Mouse (Mus musculus) natural killer cell, adult 2 months (primary cell): ENCODE data around the gene Rexo2.
"Not testable (repeated sequence)": the region's sequence is repeated elsewhere in the genome, so short reads cannot be mapped to it uniquely, and the experiment has no call there.

ENCODE experiments used
- DNase-seq, 2 experiments: peaks; one replicate each; pipeline ENCODE4 v3.0.0; 2022; ENCODE audit warnings: low spot score in 2 of 2

Rexo2 gene

GRCm38 (mm10) chr9:48480411-48481213 is at the start of gene Rexo2:
TSS of gene Rexo2 (minus strand) at chr9:48480623.
- DNase-seq, result peak; percentile 93 to 95

DNA sequence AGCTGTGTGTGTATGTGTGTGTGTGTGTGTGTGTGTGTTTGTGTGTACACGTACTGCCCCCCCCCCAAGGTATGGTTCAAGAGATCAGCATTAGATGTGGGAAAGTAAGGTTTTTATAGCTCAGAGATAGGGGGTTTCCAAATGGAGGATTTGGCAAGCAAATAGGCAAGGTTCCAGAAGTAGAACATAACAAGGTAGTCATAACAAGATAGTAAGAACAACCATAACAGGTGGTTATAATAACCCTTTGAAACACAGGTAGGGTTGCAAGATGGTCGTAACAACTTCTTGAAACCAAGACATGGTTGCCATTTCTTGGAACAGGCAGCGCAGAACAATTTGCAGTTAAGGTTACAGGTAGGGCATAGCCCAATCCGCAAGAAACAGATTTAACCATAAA is 46.1 kb upstream of the Rexo2 start:
- no peak for DNase-seq

DNA sequence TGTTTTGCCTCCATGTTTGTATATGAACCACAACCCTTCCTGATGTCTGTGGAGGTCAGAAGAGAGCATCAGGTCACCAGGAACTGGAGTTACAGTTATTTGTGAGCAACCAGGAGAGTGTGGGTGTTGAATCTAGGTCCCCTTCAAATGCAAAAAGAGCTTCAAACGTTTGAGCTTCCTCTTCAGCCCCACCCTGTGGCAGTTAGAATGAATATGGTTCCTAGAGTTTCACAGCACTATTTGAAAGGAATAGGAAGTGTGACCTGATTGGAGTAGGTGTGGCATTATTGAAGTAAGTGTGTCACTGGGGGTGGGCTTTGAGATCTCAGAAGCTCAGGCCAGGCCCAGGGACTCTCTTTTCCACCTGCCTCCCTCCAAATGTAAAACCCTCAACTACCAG is 45.1 kb upstream of the Rexo2 start:
- no peak for DNase-seq

DNA sequence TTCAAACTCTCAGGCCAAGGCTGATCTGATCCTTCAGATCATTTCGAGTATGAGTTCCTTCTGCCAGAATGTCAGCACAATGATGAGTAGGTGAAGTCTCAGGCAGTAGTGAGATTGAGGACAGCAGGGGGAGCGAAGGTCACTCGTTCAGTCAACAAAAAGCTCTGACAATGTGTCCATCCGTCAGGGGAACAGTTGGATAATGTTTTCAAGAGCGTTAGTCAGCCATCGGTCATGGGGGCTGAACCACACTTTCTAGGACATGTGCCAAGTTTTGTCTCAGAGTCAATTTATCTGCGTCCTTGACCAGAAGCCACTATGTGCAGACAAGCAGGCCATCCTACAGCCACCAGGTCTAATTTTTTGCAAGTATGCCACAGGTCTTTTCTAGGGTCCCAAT is 40.0 kb upstream of the Rexo2 start:
- DNase-seq, result not testable (repeated sequence)

GRCm38 (mm10) chr9:48517372-48518130 is 37.1 kb upstream of the Rexo2 start:
- DNase-seq, result no peak

GRCm38 (mm10) chr9:48516615-48517371 is 36.4 kb upstream of the Rexo2 start:
- DNase-seq, result no peak

GRCm38 (mm10) chr9:48515332-48515731 is 34.9 kb upstream of the Rexo2 start:
- peak; percentile 42 to 58 for DNase-seq

DNA sequence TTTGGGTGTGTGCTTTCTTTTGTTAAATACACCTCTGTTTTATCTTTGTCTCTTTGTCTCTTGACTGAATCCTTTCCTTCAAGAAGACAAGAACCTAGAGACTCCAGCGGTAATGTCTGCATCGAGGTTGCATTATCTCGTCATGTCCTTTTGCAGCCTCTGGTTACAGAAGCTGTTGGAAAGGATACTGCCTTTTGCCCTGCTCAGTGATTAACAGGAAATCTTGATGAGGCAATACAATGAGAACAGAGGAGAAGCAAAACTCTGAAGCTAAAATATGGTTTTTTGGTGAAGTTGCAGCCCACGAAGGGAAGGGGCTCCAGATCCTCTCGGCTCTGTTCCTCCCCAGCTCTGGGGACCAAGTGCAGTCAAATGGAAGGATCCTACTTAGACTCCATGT is 29.7 kb upstream of the Rexo2 start:
- no peak for DNase-seq

DNA sequence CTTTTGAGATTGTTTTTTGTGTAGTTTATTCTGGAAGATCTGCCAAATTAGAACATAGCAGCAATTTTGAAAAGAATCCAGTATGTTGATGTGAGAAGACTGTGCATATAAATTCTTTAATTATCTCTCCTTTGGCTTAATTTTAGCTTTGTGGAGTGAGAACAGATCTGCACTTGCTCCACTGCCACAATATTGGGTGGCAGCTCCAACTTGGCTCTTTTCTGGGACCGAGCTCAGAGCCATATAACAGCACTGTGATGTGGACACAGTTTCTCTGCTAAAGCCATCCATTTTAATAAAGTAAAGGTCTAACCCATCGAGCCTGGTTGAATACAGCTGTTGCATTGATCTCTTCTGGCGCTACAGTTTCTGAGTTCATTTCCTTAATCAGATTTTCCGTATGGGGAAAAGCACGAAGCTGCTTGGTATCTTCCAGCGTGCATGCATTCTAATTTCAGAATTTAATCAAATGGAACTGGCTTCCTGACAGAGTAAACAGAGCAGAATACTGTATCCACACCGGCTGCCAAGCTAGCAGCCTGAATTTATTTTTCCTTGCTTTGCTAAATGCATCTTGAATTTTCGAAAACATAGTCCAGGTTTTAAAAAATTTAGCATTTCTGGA is 24.4 kb upstream of the Rexo2 start:
- DNase-seq, result no peak

GRCm38 (mm10) chr9:48503001-48503400 is 22.6 kb upstream of the Rexo2 start:
- DNase-seq, result no peak

GRCm38 (mm10) chr9:48501192-48501591 is 20.8 kb upstream of the Rexo2 start:
- DNase-seq, result no peak

- no peak for DNase-seq
Observed at GRCm38 (mm10) chr9:48495548-48495932, 15.1 kb upstream of the Rexo2 start.

DNA sequence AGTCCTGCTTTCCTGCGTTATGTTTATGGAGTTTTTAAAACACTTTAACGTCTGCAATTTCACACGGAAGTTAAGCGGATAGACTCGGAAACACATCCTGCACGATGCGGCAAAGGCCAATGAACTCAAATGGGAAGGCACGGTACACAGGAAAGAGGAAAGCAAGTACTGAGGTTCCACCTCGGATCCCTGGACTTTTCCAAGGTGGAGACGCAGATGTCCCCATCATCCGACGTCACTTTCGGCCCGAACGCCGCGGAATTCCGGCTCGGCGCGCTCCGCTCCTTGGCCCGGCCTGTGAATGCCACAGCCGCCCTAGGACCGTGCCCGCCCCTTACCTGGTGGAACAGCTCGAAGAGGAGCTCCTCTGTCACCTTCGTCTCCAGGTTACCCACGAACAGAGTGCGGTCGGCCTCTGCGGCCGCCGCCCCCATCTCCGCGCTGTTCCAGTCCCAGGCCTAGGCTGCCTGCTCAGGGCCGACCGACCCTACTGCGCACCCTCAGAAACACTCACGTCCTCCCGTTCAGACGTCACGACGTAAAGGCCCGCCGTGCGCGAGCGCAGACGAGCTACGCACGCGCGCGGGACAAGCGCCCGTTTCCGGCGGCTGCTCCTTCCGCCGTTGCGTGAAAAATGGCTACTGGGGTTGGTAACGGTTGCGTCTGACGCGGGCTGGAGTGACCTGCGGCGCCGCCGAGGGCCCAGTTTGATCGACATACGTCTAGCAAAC is 14.6 kb upstream of the Rexo2 start, which contains the start of the genes Rbm7 and Gm5617:
Gene Rbm7, minus strand, starts transcription at position 483 of the 731 bp plus-strand sequence.
Gene Gm5617, plus strand, starts transcription at position 626 of the 731 bp plus-strand sequence.
- peak; percentile 89 to 93 for DNase-seq

GRCm38 (mm10) chr9:48481214-48482134 is 1.1 kb upstream of the Rexo2 start:
- DNase-seq, result no peak

DNA sequence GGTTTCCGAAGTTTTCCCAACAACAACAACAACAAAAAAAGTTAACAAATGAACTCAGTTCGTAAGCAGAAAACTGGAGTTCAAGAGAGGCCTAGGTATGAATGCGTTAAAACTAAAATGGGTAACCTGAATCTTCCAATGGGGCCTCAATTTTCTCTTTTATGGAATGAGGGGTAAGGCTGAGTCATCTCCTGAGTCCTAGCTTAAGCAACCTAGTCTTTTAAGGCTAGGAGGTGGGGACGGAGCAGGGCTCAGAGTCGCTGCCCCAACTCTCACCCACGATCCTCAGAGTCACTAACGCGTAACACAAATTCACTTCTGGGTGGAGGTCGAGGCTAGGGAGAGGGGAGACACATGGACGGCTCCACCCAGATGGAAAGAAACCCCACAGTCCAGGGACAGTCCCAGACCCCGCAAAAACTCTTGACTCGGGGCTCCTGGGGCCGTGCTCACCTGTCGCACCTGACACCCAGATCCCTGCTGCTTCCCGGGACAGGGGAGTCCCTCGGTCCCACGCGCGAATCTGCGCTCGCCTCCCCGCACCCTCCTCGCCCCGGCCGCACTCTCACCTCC is 499 bp downstream of the Rexo2 start:
- DNase-seq, result no peak

DNA sequence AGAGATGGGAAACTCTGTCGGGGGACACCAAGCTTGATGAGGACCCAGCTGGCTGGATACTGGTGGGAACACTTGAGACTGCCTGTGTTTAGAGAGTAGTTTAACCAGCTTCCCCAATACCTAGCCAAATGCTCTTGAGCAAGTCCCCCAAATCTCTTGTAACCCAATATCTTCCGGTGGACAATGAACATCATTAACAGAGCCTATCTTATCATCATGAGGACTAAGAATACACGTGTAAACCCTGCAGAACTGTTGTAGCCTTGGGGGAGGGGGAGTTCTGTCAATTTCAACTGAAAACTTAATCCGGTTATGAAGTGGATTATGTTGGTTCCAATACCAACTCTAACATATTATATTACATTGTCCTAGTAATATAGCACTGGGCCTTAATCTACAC is 1.6 kb downstream of the Rexo2 start:
- no peak for DNase-seq

DNA sequence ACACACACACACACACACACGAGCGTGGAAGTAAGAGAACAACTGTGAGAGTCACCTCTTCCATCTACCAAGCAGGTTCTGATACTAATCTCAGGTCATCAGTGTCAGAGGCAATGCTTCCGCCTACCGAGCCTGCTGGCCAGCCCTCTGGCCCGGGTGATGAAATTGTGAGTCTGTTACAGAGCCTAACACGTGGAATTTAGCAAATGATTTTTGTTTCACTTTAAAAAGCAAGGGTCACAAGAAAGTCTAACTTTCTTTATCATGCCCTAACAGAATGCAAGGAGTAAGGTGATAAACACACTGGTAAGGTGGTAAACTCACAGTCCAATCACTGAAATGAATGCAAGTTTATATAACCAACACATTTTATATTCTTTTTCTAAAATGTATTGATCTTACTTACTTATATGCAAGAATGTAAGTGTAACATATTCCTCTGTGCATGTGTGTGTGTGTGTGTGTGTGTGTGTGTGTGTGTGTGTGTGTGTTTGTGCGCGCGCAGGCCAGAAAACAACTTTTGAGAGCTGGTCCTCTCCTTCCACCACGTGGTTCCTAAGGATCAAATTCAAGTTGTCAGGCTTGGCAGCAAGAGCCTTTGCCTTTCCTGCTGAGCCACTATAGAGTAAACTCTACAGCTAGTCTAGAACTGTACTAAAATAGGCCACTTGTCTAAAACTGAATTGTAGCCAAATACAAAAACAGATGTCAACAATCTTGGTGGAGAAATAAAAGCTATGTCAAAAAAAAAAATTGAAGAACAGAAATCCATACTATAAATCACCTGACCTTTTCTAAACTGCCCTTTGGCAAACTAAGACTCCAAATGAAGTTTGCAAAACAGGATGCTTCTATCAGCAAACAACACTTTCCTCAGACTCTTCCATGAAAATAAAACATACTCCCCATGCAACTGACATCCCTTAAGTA is 3.9 kb downstream of the Rexo2 start:
- DNase-seq, result no peak

GRCm38 (mm10) chr9:48474367-48474766 is 6.1 kb downstream of the Rexo2 start:
- DNase-seq, result no peak
